Mouse (Mus musculus) forebrain, embryonic 10.5 days (tissue): Measurements from ENCODE around the gene Pgap3. TPM values are rescaled to one million over a fixed set of nuclear protein-coding genes. Genes with fewer than 3 reads are reported as not detected.

Source experiments
- DNase-seq: peaks from one replicate; pipeline ENCODE4 v3.0.0-alpha.2; 2017; ENCODE audit warnings: low spot score; ENCODE audit errors: extremely low spot score
- H3K27ac ChIP-seq: fragments of 300-500 bp; sonication (generic); 2 replicates; pipeline ENCODE4 v1.5.1; 2016; ENCODE audit warnings: mild to moderate bottlenecking
- H3K27me3 ChIP-seq: fragments of 300-500 bp; sonication (generic); 2 replicates; pipeline ENCODE4 v1.6.1; 2016; ENCODE audit warnings: mild to moderate bottlenecking; ENCODE audit not compliant: poor library complexity, severe bottlenecking
- H3K36me3 ChIP-seq: fragments of 300-500 bp; sonication (generic); replicated peaks from 2 replicates; pipeline ENCODE4 v1.6.1; 2016; ENCODE audit warnings: mild to moderate bottlenecking, moderate library complexity
- H3K4me1 ChIP-seq: fragments of 300-500 bp; sonication (generic); 2 replicates; pipeline ENCODE4 v1.6.1; 2016
- H3K4me3 ChIP-seq: fragments of 300-500 bp; sonication (generic); 2 replicates; pipeline ENCODE4 v1.5.1; 2016; ENCODE audit warnings: mild to moderate bottlenecking, moderate library complexity
- H3K9me3 ChIP-seq: fragments of 300-500 bp; sonication (generic); 2 replicates; pipeline ENCODE4 v1.6.1; 2016; ENCODE audit warnings: mild to moderate bottlenecking, moderate library complexity
- WGBS: fragments of 180-500 bp; shearing (Covaris S2); methylation state at CpG from one replicate; pipeline ENCODE4 v1.1.7; 2016; 5-methylcytosine and 5-hydroxymethylcytosine counted together
- polyA plus RNA-seq: library from polyadenylated mRNA; unstranded; fragments of >200 nt; fragmentation: Nextera tagmentation; extraction: Ambion mirVana; gene quantifications from 2 replicates; pipeline ENCODE4 v1.2.1, GENCODE M21; 2016

Gene Pgap3
- polyA plus RNA-seq, 1 experiment from 2014 or later = 10.0 TPM

DNA sequence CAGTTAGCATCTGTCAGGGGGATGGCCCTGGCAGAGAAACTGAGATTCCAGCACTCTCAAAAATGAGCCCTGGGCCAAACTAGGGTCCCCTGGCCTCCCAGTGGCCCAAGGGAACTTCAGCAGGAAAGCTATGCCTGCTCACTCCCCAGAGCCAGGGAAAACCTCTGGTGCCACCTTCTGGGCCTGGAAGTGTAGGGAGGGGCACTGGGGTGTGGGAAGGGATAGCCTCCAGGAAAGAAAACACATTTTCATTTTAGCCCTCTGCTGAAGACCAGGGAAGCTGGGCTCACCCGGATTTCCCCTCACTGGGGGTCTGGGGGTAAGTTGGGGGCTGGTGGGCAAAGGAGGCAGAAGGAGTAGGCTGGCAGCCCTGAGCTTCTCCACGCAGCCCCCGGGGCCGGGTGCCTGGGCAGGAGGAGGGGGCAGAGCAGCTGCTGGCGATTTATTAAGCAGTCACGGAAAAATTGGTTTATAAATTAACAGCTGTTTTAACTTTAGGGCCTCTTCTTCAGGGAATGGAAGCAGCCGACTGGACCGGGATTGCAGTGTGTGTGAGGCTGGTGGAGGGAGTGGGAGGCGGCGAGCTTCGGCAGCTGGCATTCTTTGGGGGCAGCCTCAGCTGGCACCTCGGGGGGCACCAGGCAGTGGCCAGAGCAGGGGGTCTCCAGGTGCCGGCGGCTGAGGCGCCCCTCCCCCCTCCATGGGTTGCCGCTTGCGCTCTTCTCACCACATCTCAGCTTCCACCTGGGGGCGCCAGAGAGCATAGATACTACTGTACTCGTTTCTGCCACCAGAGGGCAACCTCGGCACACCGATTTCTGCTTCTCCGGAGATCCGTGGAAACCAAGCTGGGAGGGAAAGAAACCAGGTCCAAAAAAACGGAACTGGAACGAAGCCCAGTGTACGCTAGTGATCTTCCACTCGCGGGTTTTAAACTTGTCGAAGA is 58.0 kb downstream of the Pgap3 start:
- peak; percentile 92 for DNase-seq
- Histone ChIP-seq H3K4me1 (peaks cover 56% of the 10 kb centered on the region), H3K36me3 (no peaks in the 10 kb centered on the region), H3K27me3 (peaks cover 99% of the 10 kb centered on the region), H3K27ac (no peak overlapping the region), H3K4me3 (peak overlapping the region; percentile 36), H3K9me3 (no peaks in the 10 kb centered on the region)
- WGBS = 3% methylated on average over 28 of the region's 29 CpGs

DNA sequence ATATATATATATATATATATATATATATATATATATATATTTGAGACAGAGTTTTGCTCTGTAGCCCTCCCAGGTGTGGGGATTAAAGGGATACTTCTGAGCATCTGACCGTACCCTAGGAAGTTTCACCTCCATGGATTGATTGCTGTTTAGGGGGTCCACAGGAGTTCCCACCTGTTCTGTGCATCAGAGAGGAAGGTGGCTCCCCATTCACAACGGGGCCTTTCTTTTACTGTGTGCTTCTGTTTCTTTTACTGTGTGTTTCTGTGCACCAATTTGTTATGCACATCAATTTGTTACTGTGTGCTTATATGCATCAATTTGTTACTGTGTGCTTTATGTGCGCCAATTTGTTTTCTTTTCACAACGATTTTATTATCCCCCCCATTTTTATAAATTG is 59.1 kb downstream of the Pgap3 start:
- H3K36me3 ChIP-seq = no peaks in the 10 kb centered on the region
- no peak for DNase-seq
- WGBS = 58% methylated on average over 4 of the region's 4 CpGs
- peaks cover 45% of the 10 kb centered on the region for H3K4me1 ChIP-seq
- H3K9me3 ChIP-seq = no peaks in the 10 kb centered on the region
- peaks cover 99% of the 10 kb centered on the region for H3K27me3 ChIP-seq
- H3K4me3 ChIP-seq = no peak overlapping the region
- H3K27ac ChIP-seq = no peak overlapping the region

DNA sequence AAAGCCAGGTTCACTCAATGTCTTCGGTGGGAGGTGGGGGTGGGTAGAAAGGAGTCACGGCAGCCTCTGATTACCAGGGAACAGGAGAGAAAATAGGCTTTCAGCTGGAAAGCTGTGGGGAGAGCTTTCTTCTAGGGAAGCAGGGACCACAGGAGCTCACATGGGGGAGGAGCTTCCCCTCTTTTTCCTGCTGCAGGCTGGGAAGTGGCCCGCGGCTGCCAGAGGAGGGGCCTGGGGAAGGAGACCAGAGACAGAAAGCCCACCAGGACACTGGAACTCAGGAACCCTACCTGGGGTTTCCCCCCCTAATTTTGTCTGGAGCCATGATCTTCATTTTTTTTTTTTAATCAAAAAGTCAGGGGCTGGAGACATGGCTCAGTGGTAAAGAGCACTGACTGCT is 59.7 kb downstream of the Pgap3 start:
- 5% methylated on average over 4 of the region's 4 CpGs for WGBS
- Histone ChIP-seq H3K27ac (no peak overlapping the region), H3K4me1 (peaks cover 40% of the 10 kb centered on the region), H3K9me3 (no peaks in the 10 kb centered on the region), H3K36me3 (no peaks in the 10 kb centered on the region), H3K4me3 (no peak overlapping the region), H3K27me3 (peaks cover 99% of the 10 kb centered on the region)
- DNase-seq = no peak

DNA sequence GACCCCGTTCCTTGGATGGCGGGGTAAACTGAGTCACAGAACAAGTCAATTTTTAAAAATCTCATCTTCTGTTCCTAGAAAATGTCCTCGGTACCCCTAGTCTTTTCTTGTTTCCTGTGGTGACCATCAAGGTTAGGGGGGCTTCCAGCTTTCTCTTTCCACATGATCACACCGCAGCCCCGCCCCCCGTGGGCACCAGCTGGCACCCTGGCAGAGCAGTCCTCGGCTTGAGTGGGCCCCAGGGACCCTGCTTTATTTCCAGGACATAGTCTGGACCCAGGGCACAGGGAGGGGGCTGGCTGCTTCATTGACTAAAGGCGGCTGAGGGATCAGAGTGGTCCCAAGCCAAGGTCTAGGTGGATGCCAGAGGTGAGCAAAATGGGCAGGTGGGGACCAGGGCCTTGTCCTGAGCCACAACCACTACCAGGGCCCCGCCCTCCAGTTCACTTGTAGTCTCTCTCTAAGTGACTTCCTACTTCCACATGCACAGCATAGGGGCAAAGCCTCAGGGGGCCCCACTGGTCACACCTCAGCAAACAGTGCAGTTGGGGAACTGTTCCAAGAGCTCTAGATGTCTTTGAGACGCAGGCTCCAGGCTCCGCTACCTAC is 60.5 kb downstream of the Pgap3 start:
- Histone ChIP-seq H3K4me1 (peaks cover 39% of the 10 kb centered on the region), H3K27me3 (peaks cover 99% of the 10 kb centered on the region), H3K4me3 (peak overlapping the region; percentile 57), H3K27ac (no peak overlapping the region), H3K36me3 (no peaks in the 10 kb centered on the region), H3K9me3 (no peaks in the 10 kb centered on the region)
- 5% methylated on average over 11 of the region's 11 CpGs for WGBS
- peak; percentile 15 for DNase-seq

DNA sequence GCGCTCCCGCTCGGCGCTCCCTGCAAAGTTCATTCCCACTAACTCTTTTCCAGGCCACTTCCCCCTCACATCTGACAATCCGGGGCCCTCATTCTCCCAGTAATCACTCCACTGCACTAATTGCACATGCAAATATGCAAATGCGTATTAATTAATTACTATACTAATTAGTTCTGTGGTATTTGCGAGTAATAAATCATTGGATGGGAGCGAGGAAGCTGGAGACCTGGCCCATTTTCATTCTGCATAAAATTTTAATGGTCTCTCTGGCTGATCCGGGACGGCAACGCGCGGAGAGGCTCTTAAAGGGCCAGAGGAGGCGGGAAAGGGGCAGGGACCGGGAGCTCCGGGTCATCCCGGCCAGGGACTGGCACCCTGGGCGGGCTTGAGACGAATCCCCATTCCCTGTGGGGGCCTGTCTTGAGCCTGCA is 61.2 kb downstream of the Pgap3 start:
- Histone ChIP-seq H3K4me3 (peak overlapping the region; percentile 57), H3K4me1 (peaks cover 46% of the 10 kb centered on the region), H3K27ac (no peak overlapping the region), H3K9me3 (no peaks in the 10 kb centered on the region), H3K27me3 (peaks cover 99% of the 10 kb centered on the region), H3K36me3 (no peaks in the 10 kb centered on the region)
- WGBS = under 1% methylated on average over 19 of the region's 19 CpGs
- DNase-seq = no peak

Other genes starting within 250 kb of the Pgap3 start
- 77.9 and 78.5 TPM in 2 replicates for gene Med1, start 207.2 kb downstream of the Pgap3 start, polyA plus RNA-seq
- 12.7 and 13.0 TPM in 2 replicates for gene Cdk12, start 197.4 kb downstream of the Pgap3 start, polyA plus RNA-seq
- gene Neurod2, start 70.8 kb downstream of the Pgap3 start, polyA plus RNA-seq = 0.14 TPM in 1 of 2 replicates, not detected in the other
- gene Ppp1r1b, start 52.1 kb downstream of the Pgap3 start, polyA plus RNA-seq = 0.23 and 0.41 TPM in 2 replicates
- 39.8 and 41.0 TPM in 2 replicates for gene Stard3, start 42.1 kb downstream of the Pgap3 start, polyA plus RNA-seq
- gene Tcap, start 16.7 kb downstream of the Pgap3 start, polyA plus RNA-seq = 0.15 TPM in 1 of 2 replicates, not detected in the other
- not detected in 2 replicates for gene Pnmt, start 14.0 kb downstream of the Pgap3 start, polyA plus RNA-seq
- 18.9 and 21.9 TPM in 2 replicates for gene Erbb2, start 12.0 kb upstream of the Pgap3 start, polyA plus RNA-seq
- 91.2 and 94.3 TPM in 2 replicates for gene Mien1, start 38.5 kb upstream of the Pgap3 start, polyA plus RNA-seq
- gene Grb7, start 45.9 kb upstream of the Pgap3 start, polyA plus RNA-seq = 4.1 and 5.6 TPM in 2 replicates
- gene Ikzf3, start 145.5 kb upstream of the Pgap3 start, polyA plus RNA-seq = 0.07 TPM in 1 of 2 replicates, not detected in the other
- gene Zpbp2, start 150.6 kb upstream of the Pgap3 start, polyA plus RNA-seq = 0.26 and 0.66 TPM in 2 replicates
- gene Ormdl3, start 186.9 kb upstream of the Pgap3 start, polyA plus RNA-seq = 62.8 and 65.6 TPM in 2 replicates
- not detected in 2 replicates for gene Lrrc3c, start 197.8 kb upstream of the Pgap3 start, polyA plus RNA-seq
- gene Gm12355, start 225.2 kb upstream of the Pgap3 start, polyA plus RNA-seq = 1.4 and 1.5 TPM in 2 replicates
- not detected in 2 replicates for gene Gsdma3, start 225.9 kb upstream of the Pgap3 start, polyA plus RNA-seq
- gene Gsdma2, start 246.3 kb upstream of the Pgap3 start, polyA plus RNA-seq = not detected in 2 replicates